Mouse (Mus musculus) heart, embryonic 15.5 days (tissue): ENCODE results near the gene Phf1. TPM values are rescaled to one million over a fixed set of nuclear protein-coding genes. Genes with fewer than 3 reads are reported as not detected.
"Not testable (repeated sequence)": the region's sequence is repeated elsewhere in the genome, so short reads cannot be mapped to it uniquely, and the experiment has no call there.

Source experiments
- ATAC-seq: fragments of 200-750 bp; cut with Nextera tagmentation; replicated peaks from 2 replicates; pipeline ENCODE4 v1.8.0; 2017; ENCODE audit warnings: low read depth, moderate TSS enrichment; ENCODE audit not compliant: insufficient number of reproducible peaks, insufficient read depth, low FRiP score
- H3K27ac ChIP-seq: fragments of 300-500 bp; sonication (generic); 2 replicates; pipeline ENCODE4 v1.5.1; 2015; ENCODE audit warnings: mild to moderate bottlenecking, inconsistent platforms
- H3K27me3 ChIP-seq: fragments of 300-500 bp; sonication (generic); 2 replicates; pipeline ENCODE4 v1.6.1; 2015; ENCODE audit warnings: inconsistent platforms
- H3K36me3 ChIP-seq: fragments of 300-500 bp; sonication (generic); 2 replicates; pipeline ENCODE4 v1.6.1; 2015; ENCODE audit warnings: mild to moderate bottlenecking, inconsistent platforms
- H3K4me1 ChIP-seq: fragments of 300-500 bp; sonication (generic); replicated peaks from 2 replicates; pipeline ENCODE4 v1.6.1; 2015; ENCODE audit warnings: inconsistent platforms
- H3K4me2 ChIP-seq: fragments of 300-500 bp; sonication (generic); 2 replicates; pipeline ENCODE4 v1.6.1; 2015; ENCODE audit warnings: inconsistent platforms, mild to moderate bottlenecking, moderate library complexity
- H3K4me3 ChIP-seq: fragments of 300-500 bp; sonication (generic); 2 replicates; pipeline ENCODE4 v1.5.1; 2015; ENCODE audit warnings: mild to moderate bottlenecking, inconsistent platforms
- H3K9ac ChIP-seq: fragments of 300-500 bp; sonication (generic); 2 replicates; pipeline ENCODE4 v1.6.1; 2015; ENCODE audit warnings: mild to moderate bottlenecking, inconsistent platforms
- H3K9me3 ChIP-seq: fragments of 300-500 bp; sonication (generic); replicated peaks from 2 replicates; pipeline ENCODE4 v1.6.1; 2016; ENCODE audit warnings: inconsistent platforms
- WGBS: fragments of 180-500 bp; shearing (Covaris S2); methylation state at CpG from one replicate; pipeline ENCODE4 v1.1.7; 2015; ENCODE audit warnings: mixed read lengths; 5-methylcytosine and 5-hydroxymethylcytosine counted together
- polyA plus RNA-seq: library from polyadenylated mRNA; unstranded; fragments of >200 nt; fragmentation: Nextera tagmentation; extraction: Ambion mirVana; gene quantifications from 2 replicates; pipeline ENCODE4 v1.2.1, GENCODE M21; 2015

Phf1 gene
- polyA plus RNA-seq, 1 experiment from 2014 or later: 7.3 TPM

DNA sequence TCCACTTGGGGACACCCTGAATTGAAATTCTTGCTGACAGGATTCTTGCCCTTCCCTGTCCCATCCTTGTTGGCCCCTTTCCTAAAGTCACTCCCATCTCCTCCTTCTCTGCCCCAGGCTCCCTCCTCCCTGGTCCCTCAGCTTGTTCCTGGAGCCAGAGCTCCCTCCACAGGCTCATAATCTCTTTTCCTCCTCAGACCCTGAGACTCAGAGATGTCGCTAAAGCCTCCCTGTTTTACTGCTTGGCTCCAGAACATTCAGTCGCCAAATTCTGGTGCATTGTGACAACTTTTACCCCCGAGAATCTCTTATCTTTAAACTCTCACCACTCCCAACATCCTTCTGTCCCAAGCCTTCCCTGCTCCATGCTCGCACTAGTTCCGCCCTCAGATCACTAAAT lies 28.5 kb upstream of the Phf1 start:
- Histone ChIP-seq H3K36me3 (no peaks in the 10 kb centered on the region), H3K27me3 (no peaks in the 10 kb centered on the region), H3K27ac (no peak overlapping the region), H3K4me2 (no peak overlapping the region), H3K4me3 (no peak overlapping the region), H3K9ac (no peak overlapping the region), H3K9me3 (no peaks in the 10 kb centered on the region), H3K4me1 (no peaks in the 10 kb centered on the region)
- 42% methylated on average over 5 of the region's 5 CpGs for WGBS
- ATAC-seq: no peak

DNA sequence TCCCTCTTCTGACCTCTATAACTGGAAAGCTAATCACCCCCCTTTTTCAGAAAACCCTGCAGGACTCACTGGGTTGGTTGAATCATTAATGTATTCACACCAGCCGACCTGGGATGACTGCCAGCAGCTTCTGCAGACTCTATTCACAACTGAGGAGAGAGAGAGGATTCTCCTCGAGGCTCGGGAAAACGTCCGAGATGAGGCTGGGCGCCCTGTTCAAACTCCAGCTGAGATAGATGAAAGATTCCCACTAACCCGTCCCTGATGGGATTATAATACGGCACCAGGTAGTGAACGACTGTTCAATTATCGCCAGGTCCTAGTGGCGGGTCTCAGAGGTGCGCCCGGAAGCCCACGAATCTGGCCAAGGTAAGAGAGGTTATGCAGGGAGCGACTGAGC lies 25.3 kb upstream of the Phf1 start:
- 86% methylated on average over 15 of the region's 15 CpGs for WGBS
- H3K4me1 ChIP-seq, H3K36me3 ChIP-seq, ATAC-seq, H3K27ac ChIP-seq, H3K27me3 ChIP-seq, H3K9ac ChIP-seq, H3K4me2 ChIP-seq, H3K9me3 ChIP-seq, H3K4me3 ChIP-seq: not testable (repeated sequence)

DNA sequence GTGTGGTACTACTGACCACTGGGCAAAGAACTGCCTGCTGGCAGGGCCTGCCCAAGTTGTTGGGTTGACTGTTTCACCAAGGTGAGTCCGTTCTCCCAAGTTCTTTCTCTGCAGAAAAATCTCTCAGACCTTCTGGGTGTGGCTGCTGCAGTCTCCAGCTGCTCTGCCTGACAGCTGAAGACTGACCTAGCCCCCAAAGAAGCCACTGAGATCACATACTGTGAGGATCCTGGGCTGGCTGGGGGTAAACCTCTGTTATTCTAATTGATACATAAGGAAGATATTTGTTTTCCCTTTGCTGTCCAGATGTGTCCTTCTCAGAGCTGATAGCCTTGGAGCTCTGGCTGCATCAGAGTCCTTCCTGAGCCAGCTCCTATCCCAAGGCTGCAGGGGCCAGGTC lies 17.6 kb upstream of the Phf1 start:
- no peak for ATAC-seq
- no peak overlapping the region for H3K4me3 ChIP-seq
- WGBS: 54% methylated on average over 1 of the region's 1 CpGs

DNA sequence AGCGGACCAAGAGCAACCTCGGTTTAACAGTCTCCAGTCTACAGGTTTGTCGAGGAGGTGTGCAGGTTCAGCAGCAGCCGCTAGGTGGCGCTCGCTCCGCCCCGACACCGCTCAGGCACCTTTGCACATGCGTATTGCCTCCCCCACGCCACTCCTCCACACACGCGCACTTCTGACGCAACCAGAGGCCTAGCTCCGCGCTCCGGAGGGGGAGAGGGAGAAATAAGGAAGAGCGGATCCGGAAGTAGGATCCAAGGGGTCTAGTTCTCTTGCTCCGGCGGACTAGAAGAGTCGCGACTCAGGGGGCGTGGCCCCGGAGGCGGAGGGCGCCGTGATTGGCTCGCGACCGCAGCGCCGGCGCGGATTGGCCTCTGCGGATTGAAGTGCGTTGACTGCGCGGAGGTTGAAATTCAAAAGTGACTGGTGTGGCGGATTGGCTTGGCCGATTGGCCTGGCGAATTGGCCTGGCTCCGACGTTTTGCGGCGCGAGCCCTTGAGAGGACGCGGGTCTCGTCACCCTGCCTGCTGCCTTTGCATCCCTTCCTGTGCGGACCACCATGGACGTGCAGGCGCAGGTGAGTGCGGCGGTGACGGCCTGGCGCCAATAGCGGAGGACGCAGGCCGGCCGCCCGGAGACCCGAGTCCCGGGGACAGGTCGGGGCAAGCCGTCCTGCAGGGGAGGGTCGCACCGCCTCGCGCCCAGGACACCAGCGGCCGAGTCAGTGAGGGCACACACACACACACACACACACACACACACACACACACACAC lies 16.0 kb upstream of the Phf1 start, which contains the start of gene Kifc5b:
Kifc5b (plus strand) TSS at position 381 of the 772 bp plus-strand sequence.
- Histone ChIP-seq H3K4me1 (peaks cover 14% of the 10 kb centered on the region), H3K9ac (peak within 1 kb of the TSS; percentile 66), H3K4me2 (peak within 1 kb of the TSS; percentile 69), H3K4me3 (peak within 1 kb of the TSS; percentile 67), H3K27me3 (no peaks in the 10 kb centered on the region), H3K27ac (peak within 1 kb of the TSS; percentile 68), H3K36me3 (peaks cover 9% of the 10 kb centered on the region; the same call in 1 of the 2 replicates), H3K9me3 (no peaks in the 10 kb centered on the region)
- under 1% methylated on average over 66 of the region's 72 CpGs for WGBS
- ATAC-seq: peak; percentile 99

More for the DNA sequence above, 17.6 kb upstream of the Phf1 start:
- Histone ChIP-seq H3K4me2 (no peak overlapping the region), H3K9me3 (no peaks in the 10 kb centered on the region), H3K4me1 (peaks cover 14% of the 10 kb centered on the region), H3K36me3 (no peaks in the 10 kb centered on the region; the same call in 1 of the 2 replicates), H3K27me3 (no peaks in the 10 kb centered on the region), H3K9ac (no peak overlapping the region), H3K27ac (no peak overlapping the region)

DNA sequence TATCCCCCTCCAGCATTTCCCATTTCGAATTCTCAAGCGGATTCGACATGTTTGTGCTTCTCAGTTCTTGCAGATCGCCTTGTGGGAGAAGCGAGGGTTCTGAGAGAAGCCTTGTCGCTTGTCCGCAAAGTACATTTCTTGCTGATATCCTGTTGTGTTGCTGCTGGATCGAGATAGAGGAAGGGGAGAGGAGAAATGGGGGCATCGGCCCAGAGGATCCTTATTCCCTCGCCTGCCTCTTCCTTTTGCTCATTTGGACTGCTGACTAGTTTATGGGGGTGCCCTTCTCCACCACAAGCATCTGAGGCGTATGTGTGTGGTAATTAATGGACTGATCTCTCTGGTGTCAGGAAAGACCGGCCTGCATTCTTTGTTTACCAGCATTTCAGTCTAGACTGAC lies 15.3 kb upstream of the Phf1 start:
- H3K27me3 ChIP-seq, H3K9me3 ChIP-seq, H3K36me3 ChIP-seq, ATAC-seq: not testable (repeated sequence)
- H3K9ac ChIP-seq: peak overlapping the region; percentile 66
- WGBS: under 1% methylated on average over 12 of the region's 12 CpGs
- peak overlapping the region; percentile 68 for H3K27ac ChIP-seq
- H3K4me3 ChIP-seq: peak overlapping the region; percentile 67
- H3K4me1 ChIP-seq: peaks cover 14% of the 10 kb centered on the region
- H3K4me2 ChIP-seq: peak overlapping the region; percentile 69

DNA sequence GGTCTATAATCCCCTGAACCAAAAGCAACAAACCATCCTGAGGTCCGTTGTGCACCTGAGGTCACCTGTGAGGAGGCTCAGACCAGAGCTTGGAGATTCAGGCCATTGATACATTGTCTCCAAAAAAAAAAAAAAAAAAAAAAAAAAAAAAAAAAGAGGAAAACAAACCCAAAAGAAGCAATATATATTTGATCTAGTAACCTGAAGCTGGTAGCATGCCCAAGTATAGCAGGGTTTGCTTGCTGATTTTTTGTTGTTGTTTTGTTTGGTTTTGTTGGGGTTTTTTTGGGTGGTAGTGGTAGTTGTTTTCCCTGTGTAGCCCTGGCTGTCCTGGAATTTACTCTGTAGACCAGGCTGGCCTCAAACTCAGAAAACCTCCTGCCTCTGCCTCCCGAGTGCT lies 14.5 kb upstream of the Phf1 start:
- 62% methylated on average over 2 of the region's 2 CpGs for WGBS
- Histone ChIP-seq H3K4me2 (peak overlapping the region; percentile 69), H3K36me3 (peaks cover 11% of the 10 kb centered on the region; the same call in 1 of the 2 replicates), H3K27ac (no peak overlapping the region), H3K27me3 (no peaks in the 10 kb centered on the region), H3K4me1 (peaks cover 14% of the 10 kb centered on the region), H3K4me3 (peak overlapping the region; percentile 67), H3K9ac (no peak overlapping the region), H3K9me3 (no peaks in the 10 kb centered on the region)
- ATAC-seq: no peak

DNA sequence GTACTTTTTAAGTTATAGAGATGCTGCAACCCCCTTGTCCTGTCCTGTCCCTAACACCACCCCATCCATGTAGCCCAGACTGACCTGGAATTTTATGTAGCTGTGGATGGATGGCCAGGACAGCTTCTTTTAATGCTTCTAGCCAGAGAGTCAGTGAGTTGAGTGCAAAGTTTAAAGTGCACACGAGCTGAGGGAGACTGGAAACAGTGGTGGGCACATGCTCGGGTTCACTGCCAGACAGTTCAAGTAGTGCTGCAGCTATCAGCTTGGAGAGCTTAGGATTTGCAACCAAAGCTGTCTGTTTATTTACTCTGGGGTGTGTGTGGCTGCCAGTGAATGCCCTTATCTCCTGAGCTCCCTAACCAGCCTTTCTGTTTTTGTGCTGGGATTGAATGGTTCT lies 13.3 kb upstream of the Phf1 start:
- 46% methylated on average over 2 of the region's 2 CpGs for WGBS
- H3K9me3 ChIP-seq, H3K27ac ChIP-seq, H3K9ac ChIP-seq, ATAC-seq, H3K4me2 ChIP-seq, H3K4me3 ChIP-seq, H3K27me3 ChIP-seq: not testable (repeated sequence)
- peaks cover 16% of the 10 kb centered on the region; the same call in 1 of the 2 replicates for H3K36me3 ChIP-seq
- H3K4me1 ChIP-seq: peaks cover 14% of the 10 kb centered on the region

DNA sequence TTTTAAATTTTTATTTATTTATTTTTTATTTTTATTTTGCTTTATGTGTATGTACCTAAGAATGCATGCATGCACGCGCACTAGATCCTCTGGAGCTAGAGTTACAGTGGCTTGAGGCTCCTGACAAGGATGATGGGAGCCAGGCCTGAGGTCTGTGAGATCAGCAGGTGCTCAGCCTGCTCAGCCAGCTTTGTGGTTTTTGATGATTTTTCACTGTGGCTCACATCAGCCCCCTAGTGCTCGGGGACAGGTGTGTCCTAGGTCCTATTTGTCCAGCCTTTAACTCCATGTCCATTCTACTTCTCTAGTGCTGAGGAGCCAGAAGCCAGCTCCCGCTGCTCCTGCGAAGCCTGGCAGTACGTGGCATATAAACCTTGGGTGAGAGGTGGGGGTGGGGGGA lies 10.5 kb upstream of the Phf1 start:
- 90% methylated on average over 6 of the region's 6 CpGs for WGBS
- H3K4me3 ChIP-seq, H3K27me3 ChIP-seq, H3K9me3 ChIP-seq, H3K4me2 ChIP-seq, H3K27ac ChIP-seq, H3K9ac ChIP-seq, ATAC-seq: not testable (repeated sequence)
- H3K4me1 ChIP-seq: peaks cover 14% of the 10 kb centered on the region
- peaks cover 38% of the 10 kb centered on the region for H3K36me3 ChIP-seq

DNA sequence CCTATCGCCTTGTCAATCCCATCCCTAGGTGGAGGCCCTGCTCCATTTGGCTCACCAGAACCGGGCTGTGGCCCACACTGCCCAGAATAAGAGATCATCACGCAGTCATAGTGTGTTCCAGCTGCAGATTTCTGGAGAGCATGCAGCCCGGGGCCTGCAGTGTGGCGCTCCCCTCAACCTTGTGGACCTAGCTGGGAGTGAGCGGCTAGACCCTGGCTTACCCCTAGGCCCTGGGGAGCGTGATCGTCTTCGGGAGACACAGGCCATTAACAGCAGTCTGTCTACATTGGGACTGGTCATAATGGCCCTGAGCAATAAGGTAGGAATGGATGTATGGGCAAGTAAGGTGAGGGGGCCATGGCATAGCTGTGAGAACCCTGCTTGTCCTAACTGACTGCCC lies 7.4 kb upstream of the Phf1 start:
- H3K4me2 ChIP-seq, H3K4me1 ChIP-seq, ATAC-seq, H3K27me3 ChIP-seq, H3K9me3 ChIP-seq, H3K4me3 ChIP-seq, H3K9ac ChIP-seq, H3K27ac ChIP-seq: not testable (repeated sequence)
- peaks cover 58% of the 10 kb centered on the region for H3K36me3 ChIP-seq
- 93% methylated on average over 9 of the region's 9 CpGs for WGBS

DNA sequence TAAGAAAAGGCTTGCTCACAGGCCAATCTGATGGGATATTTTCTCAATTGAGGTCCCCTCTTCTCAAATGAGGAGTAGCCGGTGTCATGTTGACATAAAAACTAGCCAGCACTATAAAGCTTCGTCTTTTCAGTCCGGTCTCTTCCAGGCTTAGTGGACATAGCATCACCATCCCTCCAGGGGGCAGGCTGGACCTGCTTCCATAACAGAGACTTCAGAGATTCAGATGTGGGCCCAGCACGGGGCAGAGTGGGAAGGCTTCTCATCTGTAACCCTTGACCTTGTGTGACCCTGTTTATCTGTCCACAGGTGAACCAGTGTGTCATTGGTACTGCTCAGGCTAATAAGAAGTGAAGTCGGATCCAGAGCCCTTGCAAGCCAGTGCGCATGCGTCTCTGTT lies 1.1 kb upstream of the Phf1 start:
- 66% methylated on average over 7 of the region's 7 CpGs for WGBS
- not testable (repeated sequence) for H3K4me3 ChIP-seq, ATAC-seq, H3K27ac ChIP-seq, H3K9me3 ChIP-seq, H3K27me3 ChIP-seq, H3K4me2 ChIP-seq, H3K9ac ChIP-seq
- H3K36me3 ChIP-seq: peaks cover 51% of the 10 kb centered on the region
- peaks cover 20% of the 10 kb centered on the region for H3K4me1 ChIP-seq

DNA sequence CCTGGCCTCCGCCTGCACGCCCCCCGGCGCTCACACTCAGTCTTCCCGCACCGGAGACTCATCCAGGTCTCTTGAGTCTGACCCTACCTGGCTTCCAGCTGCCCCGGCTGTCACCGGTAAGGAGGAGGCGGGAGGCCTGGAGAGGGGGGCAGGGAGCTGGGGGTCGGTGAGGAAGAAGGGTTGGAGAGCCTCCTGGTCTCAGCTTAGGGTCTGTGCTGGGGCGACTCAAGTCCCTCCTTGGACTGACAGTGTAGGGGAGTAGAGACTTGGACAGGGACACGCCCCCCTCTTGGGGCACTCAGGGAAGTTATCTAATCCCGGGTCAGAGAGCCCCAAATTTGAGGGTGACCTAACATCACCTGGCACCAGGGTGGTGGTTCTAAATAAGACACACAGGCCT lies 567 bp downstream of the Phf1 start:
- 5% methylated on average over 13 of the region's 13 CpGs for WGBS
- Histone ChIP-seq H3K36me3 (peaks cover 51% of the 10 kb centered on the region), H3K27ac (peak overlapping the region; percentile 92), H3K4me2 (peak overlapping the region; percentile 92), H3K9ac (peak overlapping the region; percentile 82), H3K27me3 (no peaks in the 10 kb centered on the region), H3K4me3 (peak overlapping the region; percentile 71), H3K4me1 (peaks cover 32% of the 10 kb centered on the region), H3K9me3 (no peaks in the 10 kb centered on the region)
- ATAC-seq: peak; percentile 20
